In the genomic region with DNA sequence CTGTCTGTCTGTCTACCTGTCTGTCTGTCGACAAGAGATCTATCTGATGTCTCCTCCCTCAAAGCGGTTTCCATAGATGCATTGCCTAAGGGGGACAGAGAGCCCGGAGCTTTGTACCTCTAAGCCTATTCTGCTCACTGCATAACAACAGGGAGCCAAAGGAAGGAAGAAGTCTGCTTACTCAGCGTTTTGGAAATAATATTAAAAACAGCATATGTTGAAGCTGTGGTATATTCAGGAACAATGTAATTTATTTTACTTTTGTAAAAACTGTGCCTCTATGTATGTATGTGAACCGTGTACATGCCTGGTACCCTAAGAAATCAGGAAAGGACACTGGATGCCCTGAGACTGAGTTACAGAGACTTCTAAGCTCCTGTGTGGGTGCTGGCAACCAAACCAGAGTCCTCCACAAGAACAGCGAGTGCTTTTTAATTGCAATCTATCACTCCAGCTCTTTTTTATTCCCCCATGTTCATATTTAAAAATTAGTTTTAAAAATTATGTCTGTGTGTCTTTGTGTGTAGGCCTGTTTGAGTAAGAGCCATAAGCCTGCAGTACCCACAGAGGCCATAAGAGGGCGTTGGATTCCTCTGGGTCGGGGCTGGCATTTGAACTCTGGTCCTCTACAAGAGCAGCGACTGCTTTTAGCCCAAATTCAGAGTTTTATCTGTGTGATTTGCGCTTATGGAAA, we compare ENCODE assay signal across 15 mouse cellular contexts. TPM values are rescaled to one million over a fixed set of nuclear protein-coding genes. Genes with fewer than 3 reads are reported as not detected.
DNase-seq lines count a peak whose midpoint lies in the region; ATAC-seq and TF ChIP-seq lines count a peak whose summit lies in the region.
"Had no signal": no experiment of that assay in that cellular context is flagged by ENCODE, and none has a peak within 500 bp of the region (broad histone marks: within the 10 kb centered on the region; RNA-seq: fewer than 3 reads in every experiment).

No protein-coding gene starts in this region.

- in situ Hi-C loops in ES-E14 (cut with MboI; ENCODE audit: low sequenced_read_pairs in 2 of 2, unreplicated experiment in 2 of 2) = no loop called here

- no peaks in the 10 kb centered on the region for H3K9me3 ChIP-seq in liver, embryonic 11.5 days (ENCODE audit: control insufficient read depth, low read length)
- no peaks in the 10 kb centered on the region for H3K9me3 ChIP-seq in ES-E14 (ENCODE audit: control insufficient read depth, insufficient read depth, low read depth, low read length)
- no peaks in the 10 kb centered on the region for H3K9me3 ChIP-seq in kidney, embryonic 16.5 days (ENCODE audit: low read length)
- H3K9me3 ChIP-seq: limb, embryonic 13.5 days; megakaryocyte, embryonic 14.5 days had no signal

- H3K4me2 ChIP-seq in liver, embryonic 11.5 days = no peak overlapping the region
- no peak overlapping the region for H3K4me2 ChIP-seq in kidney, embryonic 16.5 days (replicated peaks; ENCODE audit: low read depth, low read length)
- H3K4me2 ChIP-seq: limb, embryonic 13.5 days had no signal

- TF ChIP-seq POLR2A in bone marrow macrophage, adult 2 months (IDR thresholded peaks at IDR 0.05; ENCODE audit: borderline replicate concordance, low read depth, low read length) = no peak

- no peak overlapping the region for H3K27ac ChIP-seq in liver, embryonic 11.5 days (ENCODE audit: low read depth, low read length)
- H3K27ac ChIP-seq in ES-E14 (ENCODE audit: insufficient read depth, low read depth, low read length, poor library complexity, severe bottlenecking) = no peak overlapping the region
- H3K27ac ChIP-seq in bone marrow macrophage, adult 2 months (ENCODE audit: insufficient read depth, low read depth, low read length) = no peak overlapping the region
- no peak overlapping the region for H3K27ac ChIP-seq in kidney, embryonic 16.5 days (ENCODE audit: low read length)
- H3K27ac ChIP-seq: limb, embryonic 13.5 days had no signal

- ATAC-seq in liver, embryonic 11.5 days (replicated peaks; ENCODE audit: low FRiP score) = no peak
- peak; percentile 30 for ATAC-seq in megakaryocyte-erythroid progenitor cell, adult 5-6 weeks (replicated peaks; ENCODE audit: low FRiP score, low TSS enrichment, poor library complexity, severe bottlenecking)
- ATAC-seq in kidney, embryonic 16.5 days (ENCODE audit: low FRiP score, low TSS enrichment) = no peak

- no peak overlapping the region for H3K9ac ChIP-seq in liver, embryonic 11.5 days (ENCODE audit: low read depth, low read length)
- H3K9ac ChIP-seq in ES-E14 (ENCODE audit: insufficient read depth, low read depth, low read length, poor library complexity, severe bottlenecking) = no peak overlapping the region
- H3K9ac ChIP-seq in kidney, embryonic 16.5 days (replicated peaks; ENCODE audit: low read length) = no peak overlapping the region
- H3K9ac ChIP-seq: limb, embryonic 13.5 days had no signal

- no peaks in the 10 kb centered on the region for H3K27me3 ChIP-seq in liver, embryonic 11.5 days (replicated peaks; ENCODE audit: control insufficient read depth, insufficient read depth, low read length)
- no peaks in the 10 kb centered on the region for H3K27me3 ChIP-seq in kidney, embryonic 16.5 days (ENCODE audit: insufficient read depth, low read length)
- H3K27me3 ChIP-seq: limb, embryonic 13.5 days had no signal

- WGBS in liver, embryonic 11.5 days = 79% methylated on average over 10 of the region's 10 CpGs
- 85% methylated on average over 10 of the region's 10 CpGs for WGBS in kidney, embryonic 16.5 days

- H3K4me3 ChIP-seq in liver, embryonic 11.5 days (ENCODE audit: low read depth, low read length) = no peak overlapping the region
- H3K4me3 ChIP-seq in ES-E14 (ENCODE audit: insufficient read depth in 1 of 2, low read depth in 1 of 2, low read length in 2 of 2, poor library complexity in 1 of 2, severe bottlenecking in 1 of 2) = peak overlapping the region in 1 of 2 experiments; percentile 15; a peak in 1 of 4 replicates
- no peak overlapping the region for H3K4me3 ChIP-seq in bone marrow macrophage, adult 2 months (ENCODE audit: insufficient read depth, low read length)
- H3K4me3 ChIP-seq in kidney, embryonic 16.5 days (ENCODE audit: low read length) = no peak overlapping the region
- H3K4me3 ChIP-seq: limb, embryonic 13.5 days; megakaryocyte, embryonic 14.5 days had no signal

- H3K4me1 ChIP-seq in liver, embryonic 11.5 days (replicated peaks; ENCODE audit: control insufficient read depth, insufficient read depth, low read length) = peaks cover 14% of the 10 kb centered on the region
- no peaks in the 10 kb centered on the region for H3K4me1 ChIP-seq in ES-E14 (ENCODE audit: control insufficient read depth in 2 of 2, insufficient read depth in 2 of 2, low read length in 2 of 2, poor library complexity in 1 of 2)
- H3K4me1 ChIP-seq in bone marrow macrophage, adult 2 months (ENCODE audit: control insufficient read depth, insufficient read depth, low read length) = no peaks in the 10 kb centered on the region
- peaks cover 9% of the 10 kb centered on the region; the same call in 1 of the 2 replicates for H3K4me1 ChIP-seq in kidney, embryonic 16.5 days (ENCODE audit: insufficient read depth, low read length)

- DNase-seq in liver (peak; percentile 22), ES-E14 (ENCODE audit: low read depth, low spot score) (peak; percentile 33)
- DNase-seq in liver, embryonic 11.5 days (ENCODE audit: low spot score) = no peak
- no peak for DNase-seq in right cerebral cortex, adult 2 months (ENCODE audit: low spot score in 2 of 2)
- DNase-seq: adrenal gland, adult 8-10 months; cerebellum, adult 18-20 months; embryo, embryonic 11 days; heart, adult 18-20 months; kidney, adult 11 months; layer of hippocampus, postnatal 36 days had no signal

- peaks cover 4% of the 10 kb centered on the region; the same call in 1 of the 2 replicates for H3K36me3 ChIP-seq in liver, embryonic 11.5 days (ENCODE audit: control insufficient read depth, insufficient read depth, low read length)
- H3K36me3 ChIP-seq in ES-E14 (ENCODE audit: control insufficient read depth, insufficient read depth, low read length, poor library complexity, severe bottlenecking) = no peaks in the 10 kb centered on the region
- H3K36me3 ChIP-seq in kidney, embryonic 16.5 days (ENCODE audit: insufficient read depth, low read length) = no peaks in the 10 kb centered on the region
- H3K36me3 ChIP-seq: limb, embryonic 13.5 days had no signal

- peak; percentile 46; the same call in 1 of the 2 replicates for TF ChIP-seq CTCF in bone marrow macrophage, adult 2 months (IDR thresholded peaks at IDR 0.05; ENCODE audit: low read depth, low read length)

TF ChIP-seq in ES-E14, 5 proteins besides CTCF, POLR2A, EP300 and RAD21:
- no peak for TF ChIP-seq CHD2 (IDR thresholded peaks at IDR 0.05; ENCODE audit: low read depth, low read length)
- TF ChIP-seq HCFC1 (IDR thresholded peaks at IDR 0.05; ENCODE audit: borderline replicate concordance, insufficient read depth, low read length) = no peak
- no peak for TF ChIP-seq ZC3H11A (IDR thresholded peaks at IDR 0.05; ENCODE audit: borderline replicate concordance, low read depth, low read length)
- peak; percentile 88 for TF ChIP-seq MAFK (IDR thresholded peaks at IDR 0.05; ENCODE audit: insufficient read depth, low read depth, low read length)
- TF ChIP-seq ZNF384 (IDR thresholded peaks at IDR 0.05; ENCODE audit: low read depth, low read length) = no peak

RNA-seq across cellular contexts. Expression of a gene that starts 28.7 kb away (rescaled TPM):
- 106 and 114 TPM in 2 replicates for polyA plus RNA-seq in liver, embryonic 11.5 days (2014; fragmentation: Nextera tagmentation; extraction: Ambion mirVana)
- 2.3 and 3.3 TPM in 2 replicates for total RNA-seq in ES-E14 (2012; rRNA removed)
- 5.7 and 7.2 TPM in 2 replicates for polyA plus RNA-seq in bone marrow macrophage, adult 2 months (2012; ENCODE audit: insufficient read depth, insufficient read length, missing spikeins)
- 22.9 and 31.0 TPM in 2 replicates for total RNA-seq in megakaryocyte-erythroid progenitor cell, adult 5-6 weeks (2014; fragmentation: Nextera tagmentation)
- 25.0 and 39.1 TPM in 2 replicates for total RNA-seq in megakaryocyte-erythroid progenitor cell, adult 5-6 weeks (2017)
- 18.3 and 19.5 TPM in 2 replicates for polyA plus RNA-seq in kidney, embryonic 16.5 days (2015; fragmentation: Nextera tagmentation; extraction: Ambion mirVana)

Comparison
In these comparisons a context has a peak if more than half of its experiments do, and no peak if none do; other contexts are left out.
1. DNase-seq: peak in liver (single experiment) and ES-E14 (single experiment); none in liver, embryonic 11.5 days (single experiment) and right cerebral cortex, adult 2 months (0 of 2).